Mouse (Mus musculus) heart, embryonic 11.5 days (tissue): ENCODE results near the gene Dennd2d. TPM values are rescaled to one million over a fixed set of nuclear protein-coding genes. Genes with fewer than 3 reads are reported as not detected.

ENCODE experiments used
- ATAC-seq: fragments of 200-750 bp; cut with Nextera tagmentation; replicated peaks from 2 replicates; pipeline ENCODE4 v1.8.0; 2017; ENCODE audit warnings: moderate library complexity; ENCODE audit not compliant: insufficient number of reproducible peaks, low FRiP score, low TSS enrichment
- H3K27ac ChIP-seq: fragments of 300-500 bp; sonication (generic); 2 replicates; pipeline ENCODE4 v1.5.1; 2014; ENCODE audit warnings: mild to moderate bottlenecking, low read depth, low read length
- H3K27me3 ChIP-seq: fragments of 300-500 bp; sonication (generic); 2 replicates; pipeline ENCODE4 v1.6.1; 2014; ENCODE audit warnings: mild to moderate bottlenecking, low read length, mixed read lengths; ENCODE audit not compliant: control insufficient read depth, insufficient read depth
- H3K36me3 ChIP-seq: fragments of 300-500 bp; sonication (generic); 2 replicates; pipeline ENCODE4 v1.6.1; 2014; ENCODE audit warnings: mild to moderate bottlenecking, low read length, moderate library complexity, mixed read lengths; ENCODE audit not compliant: control insufficient read depth, insufficient read depth
- H3K4me1 ChIP-seq: fragments of 300-500 bp; sonication (generic); 2 replicates; pipeline ENCODE4 v1.6.1; 2014; ENCODE audit warnings: low read length; ENCODE audit not compliant: control insufficient read depth, insufficient read depth
- H3K4me2 ChIP-seq: fragments of 300-500 bp; sonication (generic); 2 replicates; pipeline ENCODE4 v1.6.1; 2014; ENCODE audit warnings: mild to moderate bottlenecking, moderate library complexity
- H3K4me3 ChIP-seq: fragments of 300-500 bp; sonication (generic); 2 replicates; pipeline ENCODE4 v1.5.1; 2014; ENCODE audit warnings: low read depth, low read length
- H3K9ac ChIP-seq: fragments of 300-500 bp; sonication (generic); 2 replicates; pipeline ENCODE4 v1.6.1; 2014; ENCODE audit warnings: mild to moderate bottlenecking, low read depth, low read length, moderate library complexity
- H3K9me3 ChIP-seq: fragments of 300-500 bp; sonication (generic); replicated peaks from 2 replicates; pipeline ENCODE4 v1.6.1; 2016; ENCODE audit warnings: low read length; ENCODE audit not compliant: control insufficient read depth
- WGBS: fragments of 180-500 bp; shearing (Covaris S2); extraction: QIAGEN DNeasy Blood & Tissue Kit; methylation state at CpG from one replicate; pipeline ENCODE4 v1.1.7; 2014; ENCODE audit not compliant: insufficient replicate concordance; 5-methylcytosine and 5-hydroxymethylcytosine counted together
- polyA plus RNA-seq: library from polyadenylated mRNA; unstranded; fragments of >200 nt; fragmentation: Nextera tagmentation; extraction: Ambion mirVana; gene quantifications from 2 replicates; pipeline ENCODE4 v1.2.1, GENCODE M21; 2014

Gene Dennd2d
- polyA plus RNA-seq, 1 experiment from 2014 or later: 2.8 TPM

DNA sequence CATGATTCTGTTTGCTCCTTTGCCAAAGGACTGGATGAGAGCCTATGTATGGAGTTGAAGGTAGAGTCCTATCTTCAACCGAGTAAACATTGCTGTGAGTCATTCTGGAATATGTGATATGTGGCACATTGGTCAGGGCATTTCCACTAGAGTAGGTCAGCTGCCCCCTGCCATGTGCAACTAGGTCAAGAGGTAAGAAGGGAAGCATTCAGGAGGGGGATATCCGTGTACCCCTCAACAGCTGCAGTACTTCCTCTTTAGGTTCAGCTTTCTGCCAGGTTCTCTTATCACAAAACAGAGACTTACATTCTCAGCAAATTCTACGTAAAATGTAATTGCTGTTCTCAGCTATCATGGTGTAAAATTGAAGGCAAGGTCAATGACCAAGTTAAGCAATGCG lies 8.0 kb upstream of the Dennd2d start:
- Histone ChIP-seq H3K27ac (no peak overlapping the region), H3K36me3 (no peaks in the 10 kb centered on the region), H3K27me3 (no peaks in the 10 kb centered on the region), H3K4me2 (no peak overlapping the region), H3K4me1 (no peaks in the 10 kb centered on the region), H3K9me3 (no peaks in the 10 kb centered on the region), H3K4me3 (no peak overlapping the region), H3K9ac (no peak overlapping the region)
- no peak for ATAC-seq
- 70% methylated on average over 4 of the region's 4 CpGs for WGBS

GRCm38 (mm10) chr3:106476863-106477262 lies 5.3 kb upstream of the Dennd2d start:
- Histone ChIP-seq H3K4me3 (no peak overlapping the region), H3K4me1 (no peaks in the 10 kb centered on the region), H3K36me3 (no peaks in the 10 kb centered on the region), H3K27ac (no peak overlapping the region), H3K9me3 (no peaks in the 10 kb centered on the region), H3K4me2 (no peak overlapping the region), H3K27me3 (peaks cover 4% of the 10 kb centered on the region; the same call in 1 of the 2 replicates), H3K9ac (no peak overlapping the region)
- no peak for ATAC-seq
- WGBS: 80% methylated on average over 1 of the region's 1 CpGs

- Histone ChIP-seq H3K9ac (no peak overlapping the region), H3K4me2 (no peak overlapping the region), H3K4me3 (peak overlapping the region; percentile 70), H3K27ac (no peak overlapping the region), H3K9me3 (no peaks in the 10 kb centered on the region), H3K4me1 (peaks cover 6% of the 10 kb centered on the region; the same call in 1 of the 2 replicates), H3K36me3 (no peaks in the 10 kb centered on the region), H3K27me3 (peaks cover 4% of the 10 kb centered on the region; the same call in 1 of the 2 replicates)
- ATAC-seq: 0 out of 2 replicates have a peak, but pooled peaks have one; percentile 13
- WGBS: 55% methylated on average over 7 of the region's 7 CpGs
Measured at GRCm38 (mm10) chr3:106483297-106483696, 1.1 kb downstream of the Dennd2d start.

- Histone ChIP-seq H3K27ac (no peak overlapping the region), H3K9me3 (no peaks in the 10 kb centered on the region), H3K36me3 (no peaks in the 10 kb centered on the region), H3K9ac (no peak overlapping the region), H3K27me3 (peaks cover 4% of the 10 kb centered on the region; the same call in 1 of the 2 replicates), H3K4me3 (no peak overlapping the region), H3K4me1 (peaks cover 6% of the 10 kb centered on the region; the same call in 1 of the 2 replicates), H3K4me2 (no peak overlapping the region)
- ATAC-seq: no peak
- 66% methylated on average over 4 of the region's 4 CpGs for WGBS
Measured at GRCm38 (mm10) chr3:106483796-106484405, 1.7 kb downstream of the Dennd2d start.

- Histone ChIP-seq H3K9me3 (no peaks in the 10 kb centered on the region), H3K27me3 (peaks cover 4% of the 10 kb centered on the region; the same call in 1 of the 2 replicates), H3K27ac (no peak overlapping the region), H3K4me2 (no peak overlapping the region), H3K4me3 (no peak overlapping the region), H3K36me3 (no peaks in the 10 kb centered on the region), H3K4me1 (peaks cover 6% of the 10 kb centered on the region; the same call in 1 of the 2 replicates), H3K9ac (no peak overlapping the region)
- 88% methylated on average over 3 of the region's 3 CpGs for WGBS
- no peak for ATAC-seq
Measured at GRCm38 (mm10) chr3:106484861-106485260, 2.7 kb downstream of the Dennd2d start.

DNA sequence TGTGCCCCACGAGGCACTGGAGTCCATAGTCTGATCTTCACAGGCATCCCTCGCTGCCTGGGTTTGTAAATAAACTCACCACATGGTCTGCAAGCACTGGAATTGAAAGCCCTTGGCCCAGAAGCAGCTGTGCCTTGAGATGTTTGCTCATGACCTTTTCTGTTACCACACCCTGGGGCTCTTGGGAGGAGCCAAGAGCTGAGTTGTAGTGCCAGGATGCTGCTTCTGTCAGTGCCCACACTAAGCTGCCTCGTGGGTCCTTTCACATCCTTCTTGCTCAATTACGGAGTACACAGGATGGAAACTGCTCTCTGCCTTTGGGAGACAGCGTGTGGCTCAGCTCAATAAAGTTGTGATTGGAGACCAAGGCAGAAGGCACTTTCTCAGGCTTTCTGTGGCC lies 3.6 kb downstream of the Dennd2d start:
- no peaks in the 10 kb centered on the region for H3K36me3 ChIP-seq
- no peak overlapping the region for H3K4me2 ChIP-seq
- H3K9ac ChIP-seq: no peak overlapping the region
- WGBS: 75% methylated on average over 5 of the region's 5 CpGs
- no peaks in the 10 kb centered on the region for H3K9me3 ChIP-seq
- no peak overlapping the region for H3K27ac ChIP-seq
- no peak overlapping the region for H3K4me3 ChIP-seq
- peaks cover 6% of the 10 kb centered on the region; the same call in 1 of the 2 replicates for H3K4me1 ChIP-seq
- no peak for ATAC-seq
- peaks cover 4% of the 10 kb centered on the region; the same call in 1 of the 2 replicates for H3K27me3 ChIP-seq

DNA sequence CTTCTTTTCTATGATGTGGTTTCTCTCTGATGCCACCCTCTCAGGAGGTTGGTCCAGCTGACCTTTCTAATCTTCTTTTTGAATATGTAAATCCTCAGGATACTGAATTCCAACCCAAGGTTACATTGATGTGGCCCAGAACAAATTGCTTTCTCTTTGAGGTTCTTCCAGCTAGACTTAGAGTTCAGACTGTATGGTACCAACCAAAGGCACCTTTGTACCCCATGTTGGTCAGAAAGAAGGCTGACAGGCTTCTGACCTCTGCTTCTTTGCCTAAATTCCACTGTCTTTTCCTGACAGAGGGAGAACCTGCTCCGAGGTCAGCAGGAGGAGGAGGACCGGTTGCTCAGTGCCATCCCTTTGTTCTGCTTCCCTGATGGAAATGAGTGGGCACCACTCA lies 5.3 kb downstream of the Dennd2d start:
- Histone ChIP-seq H3K9ac (no peak overlapping the region), H3K27me3 (no peaks in the 10 kb centered on the region), H3K4me3 (no peak overlapping the region), H3K4me2 (no peak overlapping the region), H3K36me3 (no peaks in the 10 kb centered on the region), H3K4me1 (peaks cover 6% of the 10 kb centered on the region; the same call in 1 of the 2 replicates), H3K27ac (no peak overlapping the region), H3K9me3 (no peaks in the 10 kb centered on the region)
- 81% methylated on average over 2 of the region's 2 CpGs for WGBS
- ATAC-seq: no peak

DNA sequence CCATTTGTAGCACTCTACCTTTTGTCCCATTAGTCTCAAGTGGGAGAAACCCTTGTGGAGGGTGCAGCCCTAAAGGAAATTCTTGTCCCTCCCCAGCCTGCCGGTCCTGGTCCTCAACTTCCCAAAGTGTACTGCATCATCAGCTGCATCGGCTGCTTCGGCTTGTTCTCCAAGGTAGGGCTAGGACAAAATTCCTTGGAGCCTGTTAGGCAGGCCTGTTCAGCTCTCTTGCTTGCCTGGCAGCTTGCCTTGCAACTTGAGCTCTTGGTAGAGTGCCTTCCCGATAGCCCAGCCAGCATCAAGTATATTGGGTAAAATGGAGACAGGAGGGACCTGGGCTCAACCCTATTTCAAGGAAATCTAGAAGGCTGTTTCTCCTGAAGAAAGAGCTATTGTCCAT lies 8.0 kb downstream of the Dennd2d start:
- no peak for ATAC-seq
- WGBS: 81% methylated on average over 4 of the region's 4 CpGs

GRCm38 (mm10) chr3:106492723-106493122 lies 10.5 kb downstream of the Dennd2d start:
- Histone ChIP-seq H3K4me3 (no peak overlapping the region), H3K36me3 (no peaks in the 10 kb centered on the region), H3K9ac (no peak overlapping the region), H3K4me1 (peaks cover 9% of the 10 kb centered on the region; the same call in 1 of the 2 replicates), H3K27me3 (no peaks in the 10 kb centered on the region), H3K9me3 (no peaks in the 10 kb centered on the region), H3K27ac (no peak overlapping the region), H3K4me2 (no peak overlapping the region)
- ATAC-seq: no peak
- 48% methylated on average over 1 of the region's 1 CpGs for WGBS

More for the DNA sequence above, 8.0 kb downstream of the Dennd2d start:
- Histone ChIP-seq H3K4me3 (no peak overlapping the region), H3K27me3 (no peaks in the 10 kb centered on the region), H3K27ac (no peak overlapping the region), H3K4me1 (peaks cover 9% of the 10 kb centered on the region; the same call in 1 of the 2 replicates), H3K9me3 (no peaks in the 10 kb centered on the region), H3K36me3 (no peaks in the 10 kb centered on the region), H3K4me2 (no peak overlapping the region), H3K9ac (no peak overlapping the region)
